Mouse (Mus musculus) E14TG2a.4 (cell line): ENCODE results near the gene Krt26.

Experiments used
- CTCF ChIP-seq: conservative IDR thresholded peaks from 2 replicates; pipeline ENCODE4 v1.5.1; 2014; ENCODE audit warnings: low read length
- NANOG ChIP-seq: IDR thresholded peaks from 2 replicates; pipeline ENCODE4 v1.6.1; 2014; ENCODE audit warnings: borderline replicate concordance, low read length, mixed read lengths
- POU5F1 ChIP-seq: IDR thresholded peaks from 2 replicates; pipeline ENCODE4 v1.6.1; 2014; ENCODE audit warnings: low read length, borderline replicate concordance

- no peak for TF ChIP-seq CTCF
- TF ChIP-seq NANOG: no peak
- no peak for TF ChIP-seq POU5F1
Observed at GRCm38 (mm10) chr11:99337866-99338265, at the start of gene Krt26.
